Mouse (Mus musculus): ENCODE measurements around the gene Ggct.

Gene Ggct

GRCm38 (mm10) chr6:54992734-54993260, at the start of gene Ggct:
Ggct (minus strand) TSS chr6:54992950.
- DNase-seq (ENCODE audit: low spot score), result peak; percentile 77

DNA sequence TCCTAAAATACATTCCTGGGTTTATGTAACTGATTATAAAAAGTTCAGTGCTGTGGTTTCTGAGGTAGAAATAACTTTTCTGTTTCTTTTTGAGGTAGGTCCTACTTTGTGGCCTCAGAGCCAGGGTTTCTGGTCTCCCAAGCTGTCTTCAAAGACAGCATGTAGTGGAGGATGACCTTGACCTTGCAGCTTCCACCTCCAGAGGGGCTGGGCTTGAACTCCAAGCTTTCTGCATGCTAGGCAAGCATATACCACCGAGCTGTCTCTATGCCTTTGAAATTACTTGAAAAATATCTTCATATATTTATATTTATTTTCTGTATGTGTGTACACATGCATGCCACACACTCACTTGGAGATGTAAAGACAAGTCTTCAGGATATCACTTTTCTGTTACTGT, 47.3 kb upstream of the Ggct start:
- no peak for DNase-seq (ENCODE audit: low spot score)

DNA sequence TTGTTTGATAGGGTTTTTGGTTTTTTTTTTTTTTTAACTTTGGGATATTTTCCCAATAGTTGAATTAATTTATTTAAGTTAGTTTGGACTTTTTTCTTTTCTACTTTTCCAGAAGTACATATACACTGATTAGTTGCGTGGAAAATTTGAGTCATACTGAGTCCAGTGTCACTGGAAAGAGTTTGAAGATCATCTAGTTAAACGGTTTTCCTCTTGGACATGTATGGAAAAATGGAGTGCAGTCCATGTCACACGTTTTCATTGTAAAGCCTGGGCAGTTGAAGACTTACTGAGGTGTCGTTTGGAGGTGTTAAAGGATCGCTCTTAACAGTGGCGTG, 46.7 kb upstream of the Ggct start:
- DNase-seq (ENCODE audit: low spot score), result no peak

GRCm38 (mm10) chr6:55038671-55039445, 46.1 kb upstream of the Ggct start:
- no peak for DNase-seq (ENCODE audit: low spot score)

GRCm38 (mm10) chr6:55037799-55038670, 45.3 kb upstream of the Ggct start, which contains the start of gene Gars:
Gars (plus strand) TSS chr6:55038007.
- DNase-seq (ENCODE audit: low spot score), result peak; percentile 30

DNA sequence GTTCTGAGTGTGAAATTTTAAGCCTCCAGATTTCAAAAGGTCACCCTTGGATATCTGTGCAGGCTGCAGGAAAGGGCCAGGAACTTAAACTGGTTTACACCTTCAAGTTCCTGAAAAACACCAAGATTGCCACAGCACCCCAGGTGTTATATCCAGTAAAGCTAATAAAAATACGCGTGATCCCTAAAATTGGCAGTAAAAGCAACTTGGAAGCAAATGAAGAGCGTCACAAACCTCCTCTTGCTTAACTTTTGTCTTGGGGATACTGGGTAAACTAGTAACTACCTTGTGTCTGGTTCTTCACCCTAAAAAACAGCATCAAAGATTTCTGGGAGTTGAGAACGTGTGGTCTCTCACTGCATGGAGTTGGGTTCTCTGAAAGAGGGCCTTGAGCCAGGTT, 44.0 kb upstream of the Ggct start:
- DNase-seq (ENCODE audit: low spot score), result no peak

DNA sequence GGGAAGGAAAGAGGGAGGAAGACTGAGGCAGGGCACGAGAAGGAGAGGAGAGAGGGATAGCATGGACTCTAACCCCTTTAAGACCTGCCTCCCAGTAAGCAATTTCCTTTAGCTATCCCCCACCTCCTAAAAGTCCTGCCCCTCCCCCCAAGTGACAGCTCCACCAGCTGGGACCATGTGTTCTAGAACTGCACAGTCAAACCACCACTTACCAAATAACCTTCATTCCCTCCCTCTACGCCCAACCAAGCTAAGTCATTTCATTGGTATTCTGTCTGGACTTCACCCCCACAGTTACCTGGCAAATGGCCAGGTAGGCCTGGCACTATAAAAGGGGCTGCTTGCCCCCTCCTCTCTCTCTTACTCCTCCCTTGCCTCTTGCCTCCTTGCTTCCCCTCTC, 34.9 kb upstream of the Ggct start:
- no peak for DNase-seq (ENCODE audit: low spot score)

- no peak for DNase-seq (ENCODE audit: low spot score)
These were observed 29.1 kb upstream of the Ggct start for GRCm38 (mm10) chr6:55021806-55022205.

DNA sequence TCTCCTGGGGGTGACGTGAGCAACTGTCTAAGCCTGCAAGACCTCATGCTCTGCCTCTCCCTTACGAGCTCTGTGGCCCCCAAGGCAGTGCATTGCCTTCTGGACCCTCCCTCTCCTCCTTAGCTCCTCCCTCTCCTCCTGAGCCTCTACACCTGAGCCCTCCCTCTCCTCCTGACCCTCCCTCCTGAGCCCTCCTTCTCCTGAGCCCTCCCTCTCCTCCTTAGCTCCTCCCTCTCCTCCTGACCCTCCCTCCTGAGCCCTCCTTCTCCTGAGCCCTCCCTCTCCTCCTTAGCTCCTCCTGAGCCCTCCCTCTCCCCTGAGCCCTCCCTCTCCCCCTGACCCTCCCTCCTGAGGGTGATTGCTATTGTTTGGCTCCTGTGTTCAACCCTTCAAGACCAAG, 25.7 kb upstream of the Ggct start:
- DNase-seq (ENCODE audit: low spot score), result no peak

DNA sequence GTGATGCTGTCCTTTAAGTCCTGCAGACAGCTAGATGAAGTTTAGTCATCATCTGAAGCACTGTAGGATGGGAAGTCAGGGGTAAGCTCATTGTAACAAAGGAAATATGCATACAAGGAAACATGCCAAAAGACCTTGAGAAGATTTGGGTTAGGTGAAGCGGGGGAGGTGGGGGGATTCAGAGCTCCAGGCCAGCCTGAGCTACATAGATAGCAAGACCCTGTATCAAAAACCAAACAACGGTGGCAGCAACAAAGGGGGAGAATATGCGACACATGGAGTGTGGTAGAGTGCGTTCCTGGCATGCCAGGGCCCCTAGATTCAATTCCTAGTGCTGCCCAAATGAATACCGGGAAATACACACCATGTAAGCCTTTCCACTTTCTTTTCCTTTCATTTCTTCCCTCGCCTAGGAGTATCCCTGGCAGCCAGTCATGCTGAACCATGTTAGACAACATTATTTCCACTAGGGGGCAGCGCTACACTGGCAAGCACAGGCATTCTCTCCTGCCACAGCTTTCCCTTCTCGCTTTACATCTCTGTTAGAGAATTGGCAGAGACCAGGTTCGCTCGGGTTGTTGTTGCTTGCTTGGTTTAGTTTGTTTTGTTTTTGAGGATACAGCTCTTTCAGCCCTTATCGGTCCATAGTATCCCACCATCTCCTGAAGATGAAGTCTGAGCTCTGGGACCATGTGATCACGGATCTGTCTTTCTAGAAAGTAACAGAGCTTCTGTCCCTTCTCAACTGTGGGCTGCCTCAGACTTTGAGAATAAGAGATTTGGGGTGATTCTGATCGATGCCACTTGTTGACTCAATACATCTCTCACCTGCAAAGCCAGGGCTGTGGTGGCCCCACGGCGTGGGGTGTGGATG, 24.2 kb upstream of the Ggct start:
- DNase-seq (ENCODE audit: low spot score), result no peak

- no peak for DNase-seq (ENCODE audit: low spot score)
These were observed 23.5 kb upstream of the Ggct start for GRCm38 (mm10) chr6:55016236-55016635.

DNA sequence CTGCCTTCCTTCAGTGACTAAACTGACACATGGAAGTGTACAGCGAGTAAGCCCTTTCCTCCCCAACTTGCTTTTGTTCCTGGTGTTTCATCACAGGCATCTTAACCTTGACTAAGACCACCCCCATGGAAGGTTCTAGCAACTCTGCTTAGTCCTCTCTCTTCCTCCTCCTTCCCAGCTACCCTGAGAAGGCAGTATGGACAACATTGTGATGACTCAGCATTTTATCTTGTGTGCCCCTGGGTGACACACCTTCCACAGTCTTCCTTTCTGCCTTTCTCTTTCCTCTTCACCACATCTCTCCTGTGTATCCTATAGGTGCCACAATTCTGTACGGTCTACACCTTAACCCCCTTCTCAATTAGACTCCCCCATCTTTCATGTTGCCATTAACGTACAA, 21.4 kb upstream of the Ggct start:
- DNase-seq (ENCODE audit: low spot score), result no peak

DNA sequence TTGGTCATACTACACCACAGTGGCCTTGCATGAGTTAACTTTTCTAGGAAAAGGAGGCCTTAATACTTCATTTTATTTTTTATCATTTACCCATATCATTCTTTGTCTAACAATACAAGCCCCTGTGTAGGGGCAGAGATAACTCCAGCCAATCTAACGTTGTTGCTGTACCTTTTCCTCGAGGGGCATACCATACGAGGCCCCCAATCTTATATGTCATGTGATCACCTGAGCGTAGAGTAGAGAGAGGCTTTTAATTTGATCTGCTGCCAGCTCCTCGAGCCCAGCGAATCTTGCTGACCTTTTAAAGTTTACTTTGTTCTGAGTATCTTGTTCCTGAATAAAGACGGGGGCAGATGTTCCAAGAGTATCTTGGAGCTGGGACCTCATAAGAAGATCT, 19.8 kb upstream of the Ggct start:
- DNase-seq (ENCODE audit: low spot score), result no peak

GRCm38 (mm10) chr6:55010330-55011091, 17.8 kb upstream of the Ggct start:
- no peak for DNase-seq (ENCODE audit: low spot score)

DNA sequence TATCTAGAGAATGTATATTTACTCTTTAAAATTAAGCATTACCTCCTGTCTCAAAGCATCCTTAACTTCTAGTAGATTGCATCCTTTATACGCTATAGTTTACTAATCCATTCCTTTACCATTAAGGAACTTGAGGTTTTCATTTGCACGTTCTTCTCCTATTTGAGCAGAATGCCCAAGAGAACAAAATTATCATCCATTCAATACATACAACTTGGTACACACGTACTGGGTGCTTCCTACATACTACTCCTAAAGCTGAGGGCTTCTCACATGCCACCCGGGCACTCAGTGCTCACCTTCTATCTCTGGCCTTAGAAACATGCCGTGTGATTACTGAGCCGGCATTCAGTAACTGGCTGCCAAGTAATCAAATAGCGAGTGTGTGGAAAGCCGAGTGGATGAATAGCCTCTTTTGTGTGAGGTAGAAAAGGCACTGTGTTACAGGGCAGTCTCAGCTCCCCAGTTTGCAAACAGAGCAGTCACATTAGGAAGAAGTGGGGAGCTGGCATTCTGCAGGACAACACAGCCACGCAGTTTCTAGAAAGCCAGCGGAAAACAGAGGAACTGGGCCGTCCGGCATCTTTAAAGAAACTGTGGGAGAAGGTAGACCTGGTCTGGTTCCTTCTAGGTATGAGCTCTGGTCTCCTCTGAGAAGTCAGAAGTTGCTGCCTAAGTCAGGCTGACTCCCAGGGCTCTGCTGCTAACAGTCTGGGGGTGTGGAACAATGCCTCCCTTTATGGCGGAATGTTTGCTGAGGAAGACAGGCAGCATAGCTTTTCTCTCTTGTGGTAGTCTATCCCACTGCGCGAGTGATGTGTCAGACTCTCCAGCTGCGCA, 16.9 kb upstream of the Ggct start:
- DNase-seq (ENCODE audit: low spot score), result no peak

GRCm38 (mm10) chr6:55008401-55008800, 15.7 kb upstream of the Ggct start:
- no peak for DNase-seq (ENCODE audit: low spot score)

DNA sequence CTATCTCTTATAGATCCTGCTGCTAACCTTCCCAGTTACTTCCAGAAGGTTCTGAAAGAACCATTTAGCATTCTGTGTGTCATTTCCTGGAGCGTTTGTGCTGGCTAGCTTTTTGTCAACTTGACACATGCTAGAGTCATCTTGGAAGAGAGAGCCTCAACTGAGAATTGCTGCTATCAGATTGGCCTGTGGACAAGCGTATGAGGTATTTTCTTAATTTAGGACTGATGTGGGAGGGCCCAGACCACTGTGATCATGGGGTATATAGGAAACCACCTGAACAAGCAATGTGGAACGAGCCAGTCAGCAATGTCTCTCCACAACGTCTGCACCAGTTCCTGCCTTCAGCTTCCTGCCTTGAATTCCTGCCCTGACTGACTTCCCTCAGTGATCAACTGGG, 10.8 kb upstream of the Ggct start:
- no peak for DNase-seq (ENCODE audit: low spot score)

DNA sequence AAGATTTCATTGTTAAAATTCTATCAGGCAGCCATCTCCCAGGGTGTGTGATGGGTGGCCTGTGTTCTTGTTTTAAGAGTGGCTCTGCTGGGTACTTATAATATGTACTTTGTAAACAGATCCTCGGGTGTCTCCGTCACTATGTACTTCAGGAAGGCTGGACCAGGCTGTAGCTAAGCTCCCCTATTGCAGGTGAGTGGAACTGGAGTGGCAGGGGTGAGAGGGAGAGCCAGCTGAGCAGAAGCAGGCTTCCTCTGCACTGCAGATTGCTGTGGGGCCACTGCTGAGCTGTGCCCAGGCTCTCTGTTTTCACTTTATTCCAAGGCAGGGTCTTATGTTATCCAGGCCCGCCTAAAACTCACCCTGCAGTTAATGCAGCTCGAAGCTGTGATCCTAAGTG, 9.7 kb upstream of the Ggct start:
- DNase-seq (ENCODE audit: low spot score), result no peak

- no peak for DNase-seq (ENCODE audit: low spot score)
These were observed 8.6 kb upstream of the Ggct start for GRCm38 (mm10) chr6:55001320-55001719.

GRCm38 (mm10) chr6:54997726-54998125, 5.0 kb upstream of the Ggct start:
- no peak for DNase-seq (ENCODE audit: low spot score)

DNA sequence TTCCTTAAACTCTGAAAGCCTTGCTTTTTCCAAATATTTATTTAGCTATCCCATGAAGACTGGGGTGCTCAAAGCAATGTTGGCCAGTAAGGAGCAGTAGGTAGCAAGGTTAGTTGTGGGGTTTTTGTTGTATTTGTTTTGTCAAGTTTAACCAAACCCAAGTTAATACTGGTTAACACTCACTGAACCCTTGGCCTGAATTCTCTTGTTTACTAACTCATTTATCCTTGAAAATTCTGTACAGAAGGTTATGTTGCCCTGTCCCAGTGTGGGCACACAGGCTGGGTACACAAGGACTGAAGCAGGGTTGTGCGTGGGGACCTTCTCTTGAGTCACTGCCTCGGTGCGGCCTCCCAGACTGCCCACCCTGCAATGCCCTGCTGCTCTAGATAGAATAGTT, 3.6 kb upstream of the Ggct start:
- no peak for DNase-seq (ENCODE audit: low spot score)
